Mouse (Mus musculus) hindbrain, postnatal 0 days (tissue): ENCODE measurements around the gene Prkab2. TPM values are rescaled to one million over a fixed set of nuclear protein-coding genes. Genes with fewer than 3 reads are reported as not detected.

ENCODE experiments used
- ATAC-seq: fragments of 200-750 bp; cut with Nextera tagmentation; 2 replicates; pipeline ENCODE4 v1.8.0; 2017; ENCODE audit warnings: mild to moderate bottlenecking, moderate TSS enrichment, moderate library complexity
- DNase-seq: peaks from one replicate; pipeline ENCODE4 v3.0.0-alpha.2; 2015; ENCODE audit warnings: low spot score
- H3K27ac ChIP-seq: fragments of 300-500 bp; sonication (generic); 2 replicates; pipeline ENCODE4 v1.5.1; 2014; ENCODE audit warnings: mild to moderate bottlenecking
- H3K27me3 ChIP-seq: fragments of 300-500 bp; sonication (generic); 2 replicates; pipeline ENCODE4 v1.6.1; 2014; ENCODE audit warnings: low read length, mixed read lengths; ENCODE audit not compliant: insufficient read depth
- H3K36me3 ChIP-seq: fragments of 300-500 bp; sonication (generic); 2 replicates; pipeline ENCODE4 v1.6.1; 2014; ENCODE audit warnings: low read length, mixed read lengths; ENCODE audit not compliant: insufficient read depth
- H3K4me1 ChIP-seq: fragments of 300-500 bp; sonication (generic); 2 replicates; pipeline ENCODE4 v1.6.1; 2014; ENCODE audit warnings: antibody characterized with exemption, low read length, mixed read lengths; ENCODE audit not compliant: insufficient read depth
- H3K4me2 ChIP-seq: fragments of 300-500 bp; sonication (generic); 2 replicates; pipeline ENCODE4 v1.6.1; 2014; ENCODE audit warnings: low read depth, mild to moderate bottlenecking, low read length, moderate library complexity, mixed read lengths
- H3K4me3 ChIP-seq: fragments of 300-500 bp; sonication (generic); 2 replicates; pipeline ENCODE4 v1.5.1; 2014; ENCODE audit warnings: low read length
- H3K9ac ChIP-seq: fragments of 300-500 bp; sonication (generic); replicated peaks from 2 replicates; pipeline ENCODE4 v1.6.1; 2014; ENCODE audit warnings: mild to moderate bottlenecking, low read length, moderate library complexity, mixed read lengths
- H3K9me3 ChIP-seq: fragments of 300-500 bp; sonication (generic); 2 replicates; pipeline ENCODE4 v1.6.1; 2016; ENCODE audit warnings: low read length, mixed read lengths
- CTCF ChIP-seq: IDR thresholded peaks from 2 replicates; pipeline ENCODE4 v1.5.1; 2016; ENCODE audit warnings: antibody characterized with exemption, control low read depth, low read depth
- WGBS: fragments of 180-500 bp; shearing (Covaris S2); extraction: QIAGEN DNeasy Blood & Tissue Kit; methylation state at CpG from one replicate; pipeline ENCODE4 v1.1.7; 2014; 5-methylcytosine and 5-hydroxymethylcytosine counted together
- polyA plus RNA-seq: library from polyadenylated mRNA; unstranded; fragments of >200 nt; fragmentation: Nextera tagmentation; extraction: Ambion mirVana; gene quantifications from 2 replicates; pipeline ENCODE4 v1.2.1, GENCODE M21; 2015
- total RNA-seq: library from RNA; depleted of rRNA; stranded (reverse); fragments of >200 nt; gene quantifications from 2 replicates; pipeline ENCODE4 v1.2.3, GENCODE M21; 2014; rRNA removed

Prkab2 gene
- total RNA-seq: 21.6 and 22.0 TPM in 2 replicates
- polyA plus RNA-seq: 15.9 and 16.1 TPM in 2 replicates

DNA sequence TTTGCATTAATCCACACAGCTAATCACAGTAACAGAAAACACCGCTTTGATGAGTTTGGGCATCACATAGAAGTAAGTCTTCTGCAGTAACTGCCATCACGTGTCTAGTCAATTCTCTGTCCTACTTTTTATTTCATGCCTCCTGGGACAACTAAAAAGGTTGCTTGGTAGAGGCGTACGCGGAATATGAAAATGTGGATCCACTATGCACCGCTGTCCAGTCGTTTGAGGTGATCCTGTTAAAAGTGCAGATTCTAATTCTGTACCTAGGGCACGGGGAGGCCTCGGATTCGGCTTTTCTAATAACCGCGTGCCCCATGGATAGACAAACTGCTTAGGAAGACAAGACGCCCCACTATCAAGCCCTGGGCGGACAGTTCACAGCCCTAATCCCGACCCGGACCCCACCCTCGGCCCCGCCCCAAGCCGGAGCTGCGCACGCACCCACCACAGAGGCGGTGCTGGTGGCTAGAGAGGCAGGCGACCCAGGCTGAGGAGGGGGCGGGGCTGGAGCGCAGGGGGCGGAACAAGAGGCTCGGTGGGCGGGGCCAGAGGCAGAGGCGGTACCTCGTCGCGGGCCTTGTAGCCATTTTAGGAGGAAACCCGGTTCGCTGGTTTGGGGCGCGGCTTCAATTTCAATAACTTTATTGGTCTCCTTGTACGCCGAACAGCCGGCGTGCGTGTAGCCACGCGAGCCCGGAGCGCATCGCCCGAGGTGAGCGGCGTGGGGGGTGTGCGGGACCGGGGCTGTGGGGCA, at the start of gene Prkab2:
TSS of gene Prkab2 (plus strand) at position 539 of the 757 bp plus-strand sequence.
- Histone ChIP-seq H3K9ac (peak within 1 kb of the TSS; percentile 74), H3K4me3 (peak within 1 kb of the TSS; percentile 75)

DNA sequence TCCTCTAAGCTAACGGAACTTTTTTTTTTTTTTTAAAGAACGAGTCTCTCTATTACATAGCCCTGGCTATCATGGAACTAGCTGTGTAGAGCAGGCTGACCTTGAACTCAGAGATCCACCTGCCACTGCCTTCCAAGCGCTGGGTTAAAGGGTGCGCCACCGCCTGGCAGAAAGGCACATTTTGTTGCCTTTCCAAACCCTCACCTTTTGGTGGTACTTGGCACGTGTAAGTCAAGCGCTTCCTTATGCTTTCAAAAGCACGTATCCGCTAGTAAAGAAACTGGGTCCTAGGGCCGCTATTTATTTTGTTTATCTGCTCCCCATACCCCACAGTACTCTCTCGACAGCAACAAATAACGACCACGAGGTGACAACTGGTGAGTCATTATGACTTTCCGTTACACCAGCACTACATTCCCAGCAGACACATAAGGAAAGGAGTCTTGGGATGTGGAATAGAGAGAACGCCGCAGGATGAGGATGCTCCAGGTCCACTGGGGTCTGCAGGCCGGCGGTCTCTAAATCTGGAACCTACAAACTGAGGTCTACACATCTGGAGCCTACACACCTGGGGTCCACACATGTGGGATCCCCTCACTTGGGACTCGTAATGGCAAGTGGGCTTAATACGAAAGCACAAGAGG, 48.7 kb upstream of the Prkab2 start:
- 3% methylated on average over 20 of the region's 20 CpGs for WGBS
- DNase-seq: peak; percentile 32
- Histone ChIP-seq H3K4me2 (peak overlapping the region; percentile 71), H3K27ac (peak overlapping the region; percentile 86; the same call in 1 of the 2 replicates), H3K4me1 (peaks cover 5% of the 10 kb centered on the region; the same call in 1 of the 2 replicates), H3K9ac (peak overlapping the region; percentile 75; the same call in 1 of the 2 replicates), H3K4me3 (peak overlapping the region; percentile 84), H3K36me3 (no peaks in the 10 kb centered on the region), H3K27me3 (no peaks in the 10 kb centered on the region), H3K9me3 (no peaks in the 10 kb centered on the region)
- ATAC-seq: peak; percentile 47
- peak; percentile 44 for TF ChIP-seq CTCF

More for the DNA sequence above, at the start of gene Prkab2:
- ATAC-seq (peak; percentile 98), DNase-seq (peak; percentile 98)
- 1% methylated on average over 50 of the region's 51 CpGs for WGBS
- Histone ChIP-seq H3K4me1 (0 out of 2 replicates have a peak, but pooled peaks cover 10% of the 10 kb centered on the region), H3K4me2 (peak within 1 kb of the TSS; percentile 89), H3K27ac (peak within 1 kb of the TSS; percentile 49; the same call in 1 of the 2 replicates), H3K9me3 (no peaks in the 10 kb centered on the region), H3K36me3 (peaks cover 4% of the 10 kb centered on the region; the same call in 1 of the 2 replicates), H3K27me3 (no peaks in the 10 kb centered on the region)
- TF ChIP-seq CTCF: no peak

- Histone ChIP-seq H3K27me3 (no peaks in the 10 kb centered on the region), H3K4me2 (peak within 1 kb of the TSS; percentile 71), H3K9me3 (no peaks in the 10 kb centered on the region), H3K27ac (peak within 1 kb of the TSS; percentile 86), H3K36me3 (no peaks in the 10 kb centered on the region), H3K4me1 (peaks cover 5% of the 10 kb centered on the region; the same call in 1 of the 2 replicates), H3K4me3 (peak within 1 kb of the TSS; percentile 84), H3K9ac (peak within 1 kb of the TSS; percentile 75)
- peak; percentile 95 for DNase-seq
- WGBS: under 1% methylated on average over 56 of the region's 56 CpGs
- peak; percentile 85 for TF ChIP-seq CTCF
- peak; percentile 95 for ATAC-seq
Measured at GRCm38 (mm10) chr3:97609845-97610410, 48.1 kb upstream of the Prkab2 start, which contains the start of gene Chd1l. TSS of gene Chd1l (minus strand) at chr3:97610203.

GRCm38 (mm10) chr3:97611021-97611420, 47.0 kb upstream of the Prkab2 start:
- no peak overlapping the region for H3K4me3 ChIP-seq
- H3K4me2 ChIP-seq: no peak overlapping the region
- no peak overlapping the region for H3K27ac ChIP-seq
- no peak for TF ChIP-seq CTCF
- H3K27me3 ChIP-seq: no peaks in the 10 kb centered on the region
- ATAC-seq (no peak), DNase-seq (no peak)
- 96% methylated on average over 6 of the region's 6 CpGs for WGBS
- peaks cover 5% of the 10 kb centered on the region; the same call in 1 of the 2 replicates for H3K4me1 ChIP-seq
- H3K9ac ChIP-seq: no peak overlapping the region
- no peaks in the 10 kb centered on the region for H3K36me3 ChIP-seq
- no peaks in the 10 kb centered on the region for H3K9me3 ChIP-seq

DNA sequence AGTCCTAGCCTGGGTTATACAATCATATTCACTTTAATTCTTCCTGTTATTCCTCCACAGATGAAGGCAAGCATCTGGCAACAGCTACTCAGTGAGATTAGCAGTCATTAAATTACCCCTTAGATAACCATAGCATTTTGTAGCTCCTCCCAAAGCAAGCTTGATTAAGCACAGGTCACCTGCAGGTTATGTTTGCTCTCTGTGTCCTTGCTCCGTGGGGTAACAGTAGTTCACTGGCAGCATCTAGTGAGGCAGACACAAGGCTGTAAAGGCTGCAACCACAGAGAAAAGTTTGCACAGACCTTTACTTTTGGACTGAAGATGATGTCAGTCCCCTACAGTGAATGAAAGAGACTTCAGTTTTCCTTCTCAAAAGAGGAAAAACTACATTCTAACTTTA, 42.8 kb upstream of the Prkab2 start:
- no peak overlapping the region for H3K9ac ChIP-seq
- H3K36me3 ChIP-seq: no peaks in the 10 kb centered on the region
- no peaks in the 10 kb centered on the region for H3K4me1 ChIP-seq
- H3K27me3 ChIP-seq: no peaks in the 10 kb centered on the region
- 53% methylated on average over 1 of the region's 1 CpGs for WGBS
- ATAC-seq (no peak), DNase-seq (no peak)
- H3K4me3 ChIP-seq: no peak overlapping the region
- no peak overlapping the region for H3K27ac ChIP-seq
- no peaks in the 10 kb centered on the region for H3K9me3 ChIP-seq
- no peak overlapping the region for H3K4me2 ChIP-seq
- TF ChIP-seq CTCF: no peak

GRCm38 (mm10) chr3:97615933-97616332, 42.1 kb upstream of the Prkab2 start:
- Histone ChIP-seq H3K36me3 (no peaks in the 10 kb centered on the region), H3K9me3 (no peaks in the 10 kb centered on the region), H3K4me3 (no peak overlapping the region), H3K4me1 (no peaks in the 10 kb centered on the region), H3K27me3 (no peaks in the 10 kb centered on the region), H3K9ac (no peak overlapping the region), H3K27ac (no peak overlapping the region), H3K4me2 (no peak overlapping the region)
- ATAC-seq: no peak
- no peak for TF ChIP-seq CTCF
- WGBS: 85% methylated on average over 4 of the region's 4 CpGs
- no peak for DNase-seq
